Mouse (Mus musculus) embryonic facial prominence, embryonic 13.5 days (tissue): ENCODE data around the gene Fcgr1. TPM values are rescaled to one million over a fixed set of nuclear protein-coding genes. Genes with fewer than 3 reads are reported as not detected.
"Not testable (repeated sequence)": the region's sequence is repeated elsewhere in the genome, so short reads cannot be mapped to it uniquely, and the experiment has no call there.

Experiments used
- ATAC-seq: fragments of 200-750 bp; cut with Nextera tagmentation; 2 replicates; pipeline ENCODE4 v1.8.0; 2017; ENCODE audit warnings: low read depth; ENCODE audit not compliant: insufficient number of reproducible peaks, insufficient read depth, low FRiP score, low TSS enrichment
- H3K27ac ChIP-seq: fragments of 300-500 bp; sonication (generic); 2 replicates; pipeline ENCODE4 v1.5.1; 2015; ENCODE audit warnings: moderate library complexity, mild to moderate bottlenecking, inconsistent platforms
- H3K27me3 ChIP-seq: fragments of 300-500 bp; sonication (generic); 2 replicates; pipeline ENCODE4 v1.6.1; 2015; ENCODE audit warnings: mild to moderate bottlenecking, inconsistent platforms
- H3K36me3 ChIP-seq: fragments of 300-500 bp; sonication (generic); 2 replicates; pipeline ENCODE4 v1.6.1; 2015; ENCODE audit warnings: mild to moderate bottlenecking, inconsistent platforms
- H3K4me1 ChIP-seq: fragments of 300-500 bp; sonication (generic); 2 replicates; pipeline ENCODE4 v1.6.1; 2015; ENCODE audit warnings: inconsistent platforms
- H3K4me2 ChIP-seq: fragments of 300-500 bp; sonication (generic); 2 replicates; pipeline ENCODE4 v1.6.1; 2015; ENCODE audit warnings: moderate library complexity, mild to moderate bottlenecking, inconsistent platforms
- H3K4me3 ChIP-seq: fragments of 300-500 bp; sonication (generic); 2 replicates; pipeline ENCODE4 v1.5.1; 2015; ENCODE audit warnings: mild to moderate bottlenecking, inconsistent platforms
- H3K9ac ChIP-seq: fragments of 300-500 bp; sonication (generic); 2 replicates; pipeline ENCODE4 v1.6.1; 2015; ENCODE audit warnings: mild to moderate bottlenecking, inconsistent platforms
- H3K9me3 ChIP-seq: fragments of 300-500 bp; sonication (generic); 2 replicates; pipeline ENCODE4 v1.6.1; 2016; ENCODE audit warnings: inconsistent platforms
- WGBS: fragments of 180-500 bp; shearing (Covaris S2); methylation state at CpG from one replicate; pipeline ENCODE4 v1.1.7; 2015; ENCODE audit warnings: mixed read lengths; 5-methylcytosine and 5-hydroxymethylcytosine counted together
- polyA plus RNA-seq: library from polyadenylated mRNA; unstranded; fragments of >200 nt; fragmentation: Nextera tagmentation; extraction: Ambion mirVana; gene quantifications from 2 replicates; pipeline ENCODE4 v1.2.1, GENCODE M21; 2015

The Fcgr1 gene
- polyA plus RNA-seq, 1 experiment from 2014 or later, result 2.1 TPM

DNA sequence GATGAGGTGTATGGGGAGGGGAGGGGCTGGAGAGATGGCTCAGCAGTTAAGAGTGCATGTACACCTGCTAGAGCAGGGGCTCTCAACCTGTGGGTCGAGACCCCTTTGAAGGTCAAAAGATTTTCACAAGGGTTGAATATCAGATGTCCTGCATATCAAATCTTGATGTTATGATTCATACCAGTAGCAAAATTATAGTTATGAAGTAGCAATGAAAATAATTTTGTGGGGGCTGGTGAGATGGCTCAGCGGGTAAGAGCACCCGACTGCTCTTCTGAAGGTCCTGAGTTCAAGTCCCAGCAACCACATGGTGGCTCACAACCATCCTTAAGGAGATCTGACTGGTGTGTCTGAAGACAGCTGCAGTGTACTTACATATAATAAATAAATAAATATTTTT lies 3.0 kb downstream of the Fcgr1 start:
- not testable (repeated sequence) for H3K27me3 ChIP-seq, ATAC-seq, H3K36me3 ChIP-seq, H3K9ac ChIP-seq, H3K4me2 ChIP-seq, H3K9me3 ChIP-seq, H3K4me3 ChIP-seq, H3K4me1 ChIP-seq, H3K27ac ChIP-seq
- WGBS, result 90% methylated on average over 3 of the region's 3 CpGs

DNA sequence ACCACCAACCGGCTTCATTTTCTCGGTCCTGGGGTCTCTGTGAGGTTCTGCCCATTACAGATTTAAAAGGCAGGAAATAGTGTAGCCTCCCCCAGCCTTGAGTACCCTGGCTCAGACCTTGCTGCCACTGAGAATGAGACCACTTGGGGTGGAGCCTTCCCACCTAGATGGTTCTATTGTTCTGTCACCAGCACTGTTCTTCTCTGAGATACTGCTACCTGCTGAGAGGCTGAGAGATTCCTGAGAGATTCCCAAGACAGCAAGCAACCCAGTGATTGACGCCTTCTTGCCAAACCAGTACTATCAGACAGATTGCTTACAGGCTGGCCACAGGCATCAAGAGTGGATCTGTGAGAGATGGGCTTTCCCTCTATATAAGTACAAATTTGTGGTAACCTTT lies 4.6 kb downstream of the Fcgr1 start:
- Histone ChIP-seq H3K4me3 (no peak overlapping the region), H3K9ac (no peak overlapping the region), H3K4me2 (no peak overlapping the region), H3K9me3 (no peaks in the 10 kb centered on the region), H3K27ac (no peak overlapping the region), H3K36me3 (no peaks in the 10 kb centered on the region), H3K4me1 (peaks cover 2% of the 10 kb centered on the region; the same call in 1 of the 2 replicates), H3K27me3 (peaks cover 7% of the 10 kb centered on the region)
- 73% methylated on average over 3 of the region's 3 CpGs for WGBS
- ATAC-seq, result no peak

GRCm38 (mm10) chr3:96287334-96287733 lies 6.4 kb downstream of the Fcgr1 start:
- 87% methylated on average over 11 of the region's 11 CpGs for WGBS
- H3K27me3 ChIP-seq, result peaks cover 24% of the 10 kb centered on the region
- H3K9ac ChIP-seq, H3K4me3 ChIP-seq, H3K27ac ChIP-seq, H3K36me3 ChIP-seq, ATAC-seq, H3K4me1 ChIP-seq, H3K9me3 ChIP-seq, H3K4me2 ChIP-seq: not testable (repeated sequence)

GRCm38 (mm10) chr3:96284457-96284856 lies 9.3 kb downstream of the Fcgr1 start:
- no peak overlapping the region for H3K27ac ChIP-seq
- peak overlapping the region; percentile 36 for H3K4me2 ChIP-seq
- peak overlapping the region; percentile 44; the same call in 1 of the 2 replicates for H3K9ac ChIP-seq
- peaks cover 8% of the 10 kb centered on the region; the same call in 1 of the 2 replicates for H3K4me1 ChIP-seq
- H3K27me3 ChIP-seq, result peaks cover 30% of the 10 kb centered on the region
- 13% methylated on average over 4 of the region's 4 CpGs for WGBS
- H3K4me3 ChIP-seq, result no peak overlapping the region
- H3K36me3 ChIP-seq, result no peaks in the 10 kb centered on the region
- H3K9me3 ChIP-seq, result no peaks in the 10 kb centered on the region
- ATAC-seq, result no peak

DNA sequence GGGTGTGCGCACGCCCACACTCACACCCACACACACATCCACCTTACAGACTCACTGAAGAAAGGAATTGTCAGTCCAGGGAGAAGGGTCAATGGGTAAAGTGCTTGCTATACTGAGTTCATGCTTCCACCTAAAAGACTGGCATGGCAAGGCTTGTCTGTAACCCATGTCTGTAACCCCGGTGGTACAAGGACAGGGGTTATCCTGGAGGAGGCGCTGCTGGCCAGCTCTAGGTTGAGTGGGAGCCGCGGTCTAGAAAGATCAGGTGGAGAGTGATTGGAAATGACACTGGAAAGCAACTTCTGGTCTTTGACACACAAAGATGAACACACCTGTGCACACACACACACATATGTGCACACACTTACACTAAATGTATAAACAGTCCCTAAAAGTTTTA lies 13.1 kb downstream of the Fcgr1 start:
- Histone ChIP-seq H3K9ac (no peak overlapping the region), H3K36me3 (no peaks in the 10 kb centered on the region), H3K27ac (no peak overlapping the region), H3K4me2 (no peak overlapping the region), H3K27me3 (peaks cover 25% of the 10 kb centered on the region), H3K4me3 (no peak overlapping the region), H3K9me3 (no peaks in the 10 kb centered on the region), H3K4me1 (peaks cover 18% of the 10 kb centered on the region)
- WGBS, result 50% methylated on average over 6 of the region's 6 CpGs
- ATAC-seq, result no peak

DNA sequence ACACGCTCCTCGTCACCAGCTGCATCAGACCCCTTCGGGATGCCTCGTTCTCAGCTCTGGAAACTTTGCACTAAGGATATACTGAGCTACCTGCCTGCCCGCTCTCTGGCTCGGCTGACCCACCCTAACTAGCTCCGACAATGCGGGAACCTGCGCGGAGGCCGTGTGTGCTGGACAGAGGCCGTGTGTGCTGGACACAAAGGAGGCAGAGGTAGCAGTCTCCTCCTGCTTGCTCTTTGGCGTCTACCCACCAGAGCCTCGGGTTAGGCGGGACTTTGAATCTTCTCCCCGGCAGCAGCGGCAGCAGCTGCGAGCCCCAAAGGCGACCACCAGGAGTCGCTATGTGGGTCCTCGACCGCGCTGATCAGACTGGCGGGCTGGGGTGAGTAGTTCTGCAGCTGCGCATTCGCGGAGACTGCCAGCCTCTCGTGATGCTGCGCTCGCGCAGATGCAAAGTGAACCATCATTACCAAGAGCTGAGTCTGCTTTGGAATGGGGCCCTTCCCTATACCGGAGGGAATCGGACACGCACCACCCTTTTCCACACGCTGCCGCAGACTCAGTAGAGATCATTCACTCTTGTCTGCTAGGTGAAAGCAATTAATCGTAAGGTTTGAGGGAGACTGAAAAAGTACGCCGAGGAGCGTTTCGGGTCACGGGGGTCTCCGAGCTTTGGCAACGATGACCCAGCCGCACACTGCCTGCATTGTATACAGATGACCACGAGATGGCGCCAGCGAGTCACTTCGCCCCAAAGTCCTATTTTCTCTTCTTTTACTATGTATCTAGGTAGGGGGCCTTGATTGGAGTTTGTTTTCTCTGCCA lies 15.8 kb downstream of the Fcgr1 start:
- WGBS, result under 1% methylated on average over 49 of the region's 49 CpGs
- peak; percentile 89 for ATAC-seq
- peak overlapping the region; percentile 52 for H3K4me3 ChIP-seq
- no peaks in the 10 kb centered on the region for H3K9me3 ChIP-seq
- peak overlapping the region; percentile 73 for H3K9ac ChIP-seq
- peaks cover 10% of the 10 kb centered on the region for H3K4me1 ChIP-seq
- H3K27ac ChIP-seq, result peak overlapping the region; percentile 92
- H3K36me3 ChIP-seq, result no peaks in the 10 kb centered on the region
- peaks cover 12% of the 10 kb centered on the region for H3K27me3 ChIP-seq
- peak overlapping the region; percentile 89 for H3K4me2 ChIP-seq

GRCm38 (mm10) chr3:96277428-96277799 lies 16.4 kb downstream of the Fcgr1 start:
- Histone ChIP-seq H3K4me2 (peak overlapping the region; percentile 89), H3K27ac (peak overlapping the region; percentile 92), H3K36me3 (no peaks in the 10 kb centered on the region), H3K9me3 (no peaks in the 10 kb centered on the region), H3K27me3 (peaks cover 6% of the 10 kb centered on the region; the same call in 1 of the 2 replicates), H3K9ac (peak overlapping the region; percentile 73), H3K4me1 (peaks cover 10% of the 10 kb centered on the region), H3K4me3 (peak overlapping the region; percentile 52)
- 12% methylated on average over 8 of the region's 8 CpGs for WGBS
- ATAC-seq, result no peak

- no peak for ATAC-seq
- Histone ChIP-seq H3K9me3 (no peaks in the 10 kb centered on the region), H3K4me1 (peaks cover 14% of the 10 kb centered on the region), H3K36me3 (no peaks in the 10 kb centered on the region), H3K4me3 (no peak overlapping the region), H3K4me2 (no peak overlapping the region), H3K9ac (no peak overlapping the region), H3K27me3 (no peaks in the 10 kb centered on the region), H3K27ac (no peak overlapping the region)
- WGBS, result 90% methylated on average over 17 of the region's 17 CpGs
Observed at GRCm38 (mm10) chr3:96273591-96274465, 19.9 kb downstream of the Fcgr1 start.

DNA sequence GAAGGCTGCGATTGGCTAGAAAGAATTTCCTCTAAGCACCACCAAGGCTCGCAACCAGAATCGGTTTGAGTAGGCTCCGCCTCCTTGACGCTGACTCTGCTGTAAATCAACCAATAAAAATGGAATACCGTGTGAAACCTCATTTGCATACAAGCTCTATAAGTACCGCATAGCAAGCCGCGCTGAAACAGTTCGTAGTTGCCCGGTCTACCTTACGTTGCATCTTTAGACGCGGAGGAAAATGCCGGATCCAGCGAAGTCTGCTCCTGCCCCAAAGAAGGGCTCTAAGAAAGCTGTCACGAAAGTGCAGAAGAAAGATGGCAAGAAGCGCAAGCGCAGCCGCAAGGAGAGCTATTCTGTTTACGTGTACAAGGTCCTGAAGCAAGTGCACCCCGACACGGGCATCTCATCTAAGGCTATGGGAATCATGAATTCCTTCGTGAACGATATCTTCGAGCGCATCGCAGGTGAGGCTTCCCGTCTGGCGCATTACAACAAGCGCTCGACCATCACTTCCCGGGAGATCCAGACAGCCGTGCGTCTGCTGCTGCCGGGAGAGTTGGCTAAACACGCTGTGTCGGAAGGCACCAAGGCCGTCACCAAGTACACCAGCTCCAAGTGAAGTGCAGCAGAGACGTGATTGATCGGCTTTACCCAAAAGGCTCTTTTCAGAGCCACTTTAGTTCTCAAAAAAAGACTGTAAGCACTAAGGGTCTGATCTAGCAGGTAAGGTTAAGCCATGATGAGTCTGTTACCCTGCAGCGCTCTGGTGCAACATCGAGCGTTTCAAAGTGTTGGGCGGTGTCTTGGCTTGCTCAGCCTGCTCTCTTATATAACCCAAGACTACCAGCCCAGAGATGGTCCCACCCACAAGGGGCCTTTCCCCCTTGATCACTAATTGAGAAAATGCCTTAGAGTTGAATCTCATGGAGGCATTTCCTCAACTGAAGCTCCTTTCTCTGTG lies 24.0 kb downstream of the Fcgr1 start, which contains the start of gene Hist2h2bb:
Gene Hist2h2bb, plus strand, starts transcription at position 242 of the 964 bp plus-strand sequence.
- ATAC-seq, result peak; percentile 95
- Histone ChIP-seq H3K27me3 (no peaks in the 10 kb centered on the region), H3K36me3 (no peaks in the 10 kb centered on the region), H3K4me2 (peak within 1 kb of the TSS; percentile 87), H3K9ac (peak within 1 kb of the TSS; percentile 83), H3K4me3 (peak within 1 kb of the TSS; percentile 57), H3K27ac (peak within 1 kb of the TSS; percentile 97), H3K9me3 (no peaks in the 10 kb centered on the region), H3K4me1 (peaks cover 22% of the 10 kb centered on the region)
- under 1% methylated on average over 45 of the region's 45 CpGs for WGBS

DNA sequence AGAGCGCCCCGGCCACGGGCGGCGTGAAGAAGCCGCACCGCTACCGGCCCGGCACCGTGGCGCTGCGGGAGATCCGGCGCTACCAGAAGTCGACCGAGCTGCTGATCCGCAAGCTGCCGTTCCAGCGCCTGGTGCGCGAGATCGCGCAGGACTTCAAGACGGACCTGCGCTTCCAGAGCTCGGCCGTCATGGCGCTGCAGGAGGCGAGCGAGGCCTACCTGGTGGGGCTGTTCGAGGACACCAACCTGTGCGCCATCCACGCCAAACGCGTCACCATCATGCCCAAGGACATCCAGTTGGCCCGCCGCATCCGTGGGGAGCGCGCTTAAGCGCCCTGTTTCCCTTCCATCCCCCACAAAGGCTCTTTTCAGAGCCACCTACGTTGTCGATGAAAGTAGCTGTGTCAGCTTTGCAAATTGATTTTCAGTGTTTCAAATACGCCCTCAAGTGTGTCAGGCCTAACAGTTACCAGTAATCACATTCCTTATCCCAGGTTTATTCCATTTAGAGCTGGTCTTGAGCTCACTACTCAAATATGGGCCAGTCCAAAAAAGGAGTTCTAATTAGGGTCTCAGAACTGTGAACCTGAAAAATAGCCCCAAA lies 24.9 kb downstream of the Fcgr1 start:
- H3K36me3 ChIP-seq, H3K9me3 ChIP-seq, H3K27me3 ChIP-seq: not testable (repeated sequence)
- Histone ChIP-seq H3K27ac (peak overlapping the region; percentile 97), H3K4me3 (peak overlapping the region; percentile 57), H3K4me2 (peak overlapping the region; percentile 87), H3K9ac (peak overlapping the region; percentile 83), H3K4me1 (peaks cover 31% of the 10 kb centered on the region)
- ATAC-seq, result peak; percentile 8; the same call in 1 of the 2 replicates
- 0% methylated on average over 20 of the region's 44 CpGs for WGBS
